Comparison of ENCODE assay signal across 20 mouse cellular contexts in genomic region chr3:104571935-104572631, GRCm38 (mm10).
"Had no signal": no experiment of that assay in that cellular context is flagged by ENCODE, and none has a peak within 500 bp of the region (broad histone marks: within the 10 kb centered on the region; RNA-seq: fewer than 3 reads in every experiment).

No protein-coding gene starts in this region.

- ATAC-seq: hindbrain, embryonic 16.5 days; midbrain, embryonic 16.5 days had no signal

- H3K9me3 ChIP-seq: limb, embryonic 10.5 days; limb, embryonic 13.5 days; lung, embryonic 15.5 days; midbrain, embryonic 12.5 days; neural tube, embryonic 13.5 days had no signal

- H3K4me1 ChIP-seq: limb, embryonic 10.5 days; limb, embryonic 13.5 days; lung, embryonic 15.5 days; midbrain, embryonic 12.5 days; neural tube, embryonic 13.5 days had no signal

- H3K27me3 ChIP-seq: limb, embryonic 13.5 days; lung, embryonic 15.5 days; midbrain, embryonic 12.5 days; neural tube, embryonic 13.5 days had no signal

- DNase-seq: kidney, adult 11 months; kidney, postnatal 25 days; layer of hippocampus, adult 9-11 months; lung, adult 18-20 months; lung, postnatal 14 days; lung, postnatal 4 days; thymus, adult 2 months; thymus, postnatal 14 days; thymus, postnatal 4 days had no signal

- H3K27ac ChIP-seq: kidney, postnatal 0 days; layer of hippocampus, adult 2 months; limb, embryonic 10.5 days; limb, embryonic 13.5 days; lung, embryonic 15.5 days; midbrain, embryonic 12.5 days; neural tube, embryonic 13.5 days; stomach, postnatal 0 days had no signal

- H3K4me3 ChIP-seq: layer of hippocampus, adult 2 months; limb, embryonic 10.5 days; limb, embryonic 13.5 days; lung, embryonic 15.5 days; midbrain, embryonic 12.5 days; myocyte; neural tube, embryonic 13.5 days had no signal

- H3K4me2 ChIP-seq: limb, embryonic 13.5 days; lung, embryonic 15.5 days; midbrain, embryonic 12.5 days; neural tube, embryonic 13.5 days had no signal

- H3K9ac ChIP-seq: limb, embryonic 13.5 days; lung, embryonic 15.5 days; midbrain, embryonic 12.5 days; neural tube, embryonic 13.5 days had no signal

- H3K36me3 ChIP-seq: limb, embryonic 10.5 days; limb, embryonic 13.5 days; lung, embryonic 15.5 days; midbrain, embryonic 12.5 days; neural tube, embryonic 13.5 days had no signal
